ENCODE assay signal across 8 mouse cellular contexts in genomic region chrX:7187455-7188310, GRCm38 (mm10).
DNase-seq lines count a peak whose midpoint lies in the region; ATAC-seq lines count a peak whose summit lies in the region.

No protein-coding gene starts in this region.

- no peak for DNase-seq in liver, embryonic 11.5 days (ENCODE audit: low spot score)
- no peak for DNase-seq in liver
- peak; percentile 18 to 26 for DNase-seq in cerebellum, postnatal 10 days
- peak; percentile 8 to 44 for DNase-seq in kidney, postnatal 25 days
- no peak for DNase-seq in thymus, postnatal 10 days (ENCODE audit: low spot score in 2 of 2)
- DNase-seq in T-cell, adult 2 months (ENCODE audit: low spot score) = no peak

- H3K9me3 ChIP-seq in liver, embryonic 11.5 days (ENCODE audit: control insufficient read depth, low read length) = no peaks in the 10 kb centered on the region
- H3K9me3 ChIP-seq in forebrain, embryonic 15.5 days = no peaks in the 10 kb centered on the region
- no peaks in the 10 kb centered on the region for H3K9me3 ChIP-seq in neural tube, embryonic 13.5 days

- 33% methylated on average over 10 of the region's 10 CpGs for WGBS in liver, embryonic 11.5 days
- 26% methylated on average over 10 of the region's 10 CpGs for WGBS in forebrain, embryonic 15.5 days
- 30% methylated on average over 10 of the region's 10 CpGs for WGBS in neural tube, embryonic 13.5 days

- H3K4me2 ChIP-seq in liver, embryonic 11.5 days = peak overlapping the region; percentile 57
- peak overlapping the region; percentile 41 for H3K4me2 ChIP-seq in forebrain, embryonic 15.5 days (replicated peaks)
- peak overlapping the region; percentile 55 for H3K4me2 ChIP-seq in neural tube, embryonic 13.5 days

- H3K27ac ChIP-seq in liver, embryonic 11.5 days (ENCODE audit: low read depth, low read length) = no peak overlapping the region
- H3K27ac ChIP-seq in forebrain, embryonic 15.5 days (replicated peaks) = peak overlapping the region; percentile 85
- H3K27ac ChIP-seq in neural tube, embryonic 13.5 days (replicated peaks) = peak overlapping the region; percentile 88

- H3K9ac ChIP-seq in liver, embryonic 11.5 days (ENCODE audit: low read depth, low read length) = no peak overlapping the region
- peak overlapping the region; percentile 47 for H3K9ac ChIP-seq in forebrain, embryonic 15.5 days (replicated peaks)
- peak overlapping the region; percentile 70 for H3K9ac ChIP-seq in neural tube, embryonic 13.5 days

- H3K4me1 ChIP-seq in liver, embryonic 11.5 days (replicated peaks; ENCODE audit: control insufficient read depth, insufficient read depth, low read length) = no peaks in the 10 kb centered on the region
- peaks cover 10% of the 10 kb centered on the region; the same call in 1 of the 2 replicates for H3K4me1 ChIP-seq in forebrain, embryonic 15.5 days
- peaks cover 13% of the 10 kb centered on the region for H3K4me1 ChIP-seq in neural tube, embryonic 13.5 days (replicated peaks)

- no peak for ATAC-seq in liver, embryonic 11.5 days (replicated peaks; ENCODE audit: low FRiP score)
- peak; percentile 49 for ATAC-seq in forebrain, embryonic 15.5 days (replicated peaks)
- ATAC-seq in neural tube, embryonic 13.5 days (ENCODE audit: low read depth) = peak; percentile 73

- no peaks in the 10 kb centered on the region for H3K27me3 ChIP-seq in liver, embryonic 11.5 days (replicated peaks; ENCODE audit: control insufficient read depth, insufficient read depth, low read length)
- no peaks in the 10 kb centered on the region for H3K27me3 ChIP-seq in forebrain, embryonic 15.5 days
- H3K27me3 ChIP-seq in neural tube, embryonic 13.5 days = no peaks in the 10 kb centered on the region

- H3K36me3 ChIP-seq in liver, embryonic 11.5 days (ENCODE audit: control insufficient read depth, insufficient read depth, low read length) = no peaks in the 10 kb centered on the region
- no peaks in the 10 kb centered on the region for H3K36me3 ChIP-seq in forebrain, embryonic 15.5 days
- peaks cover 6% of the 10 kb centered on the region; the same call in 1 of the 2 replicates for H3K36me3 ChIP-seq in neural tube, embryonic 13.5 days

- peak overlapping the region; percentile 38 for H3K4me3 ChIP-seq in liver, embryonic 11.5 days (ENCODE audit: low read depth, low read length)
- H3K4me3 ChIP-seq in forebrain, embryonic 15.5 days = peak overlapping the region; percentile 42
- peak overlapping the region; percentile 43 for H3K4me3 ChIP-seq in neural tube, embryonic 13.5 days

Comparison
In these comparisons a context has a peak if more than half of its experiments do, and no peak if none do; other contexts are left out.
1. DNase-seq: peak in cerebellum, postnatal 10 days (2 of 2) and kidney, postnatal 25 days (2 of 2); none in liver, embryonic 11.5 days (single experiment), liver (single experiment), thymus, postnatal 10 days (0 of 2) and T-cell, adult 2 months (single experiment).
2. Peak in every context shown above with its lines, with median percentiles within 50 percentile points of each other: H3K4me2 ChIP-seq and H3K4me3 ChIP-seq.